Mouse (Mus musculus): ENCODE measurements around the gene Clk3. TPM values are rescaled to one million over a fixed set of nuclear protein-coding genes. Genes with fewer than 3 reads are reported as not detected.

The Clk3 gene
- polyA plus RNA-seq, 1 experiment from 2014 or later: 79.7 TPM

DNA sequence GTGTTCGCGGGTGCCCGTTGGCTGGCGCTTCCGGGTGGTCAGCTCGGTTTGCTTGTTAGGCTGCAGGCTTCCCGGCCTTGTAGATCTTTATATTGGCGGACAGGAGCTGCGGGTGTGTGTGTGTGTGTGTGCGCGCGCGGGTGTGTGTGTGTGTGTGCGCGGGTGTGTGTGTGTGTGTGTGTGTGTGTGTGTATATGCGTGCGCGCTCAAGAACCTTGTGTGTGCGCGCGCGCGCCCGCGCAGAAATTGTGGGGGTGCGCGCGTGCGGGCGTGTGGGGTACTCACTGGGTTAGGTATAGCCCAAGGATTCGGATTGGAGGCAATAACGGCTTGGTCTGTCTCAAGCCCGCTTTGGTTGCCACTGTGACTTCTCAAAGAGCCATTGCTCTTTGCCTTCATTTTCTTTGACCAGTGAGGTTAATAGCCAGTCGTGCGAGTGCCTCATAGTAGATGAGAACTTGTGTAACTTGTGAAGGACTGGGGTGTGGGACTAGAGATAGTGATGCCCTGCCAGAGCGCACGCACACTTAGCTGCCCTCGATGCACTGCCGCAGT is 56.9 kb downstream of the Clk3 start:
- Histone ChIP-seq H3K27me3 (ENCODE audit: insufficient read depth, poor library complexity, severe bottlenecking) (no peaks in the 10 kb centered on the region), H3K9me3 (no peaks in the 10 kb centered on the region), H3K27ac (peak overlapping the region; percentile 98), H3K4me3 (peak overlapping the region; percentile 99), H3K36me3 (peaks cover 15% of the 10 kb centered on the region), H3K4me1 (peaks cover 11% of the 10 kb centered on the region; the same call in 1 of the 2 replicates)
- 2% methylated on average over 39 of the region's 39 CpGs for WGBS
- DNase-seq (ENCODE audit: low spot score): no peak

- Histone ChIP-seq H3K4me1 (peaks cover 11% of the 10 kb centered on the region; the same call in 1 of the 2 replicates), H3K9me3 (no peaks in the 10 kb centered on the region), H3K27me3 (ENCODE audit: insufficient read depth, poor library complexity, severe bottlenecking) (no peaks in the 10 kb centered on the region), H3K27ac (peak within 1 kb of the TSS; percentile 98), H3K4me3 (peak within 1 kb of the TSS; percentile 99), H3K36me3 (peaks cover 10% of the 10 kb centered on the region)
- DNase-seq (ENCODE audit: low spot score): peak; percentile 95
- under 1% methylated on average over 23 of the region's 23 CpGs for WGBS
Observed at GRCm38 (mm10) chr9:57708068-57708719, 57.5 kb downstream of the Clk3 start, which contains the start of gene Edc3. Gene Edc3, plus strand, starts transcription at chr9:57708540.

GRCm38 (mm10) chr9:57706496-57706895 is 59.2 kb downstream of the Clk3 start:
- Histone ChIP-seq H3K27me3 (ENCODE audit: insufficient read depth, poor library complexity, severe bottlenecking) (no peaks in the 10 kb centered on the region), H3K27ac (no peak overlapping the region), H3K4me3 (no peak overlapping the region), H3K4me1 (peaks cover 11% of the 10 kb centered on the region; the same call in 1 of the 2 replicates), H3K36me3 (no peaks in the 10 kb centered on the region), H3K9me3 (no peaks in the 10 kb centered on the region)
- DNase-seq (ENCODE audit: low spot score): no peak
- 87% methylated on average over 3 of the region's 3 CpGs for WGBS

Other genes with a start within 250 kb of the Clk3 start
- gene Cox5a, start 244.6 kb downstream of the Clk3 start, polyA plus RNA-seq (2016; fragmentation: Nextera tagmentation; extraction: Ambion mirVana): 911 and 1,292 TPM in 2 replicates
- 14.2 and 14.9 TPM in 2 replicates for gene Fam219b, start 228.3 kb downstream of the Clk3 start, polyA plus RNA-seq (2016; fragmentation: Nextera tagmentation; extraction: Ambion mirVana)
- gene Mpi, start 213.1 kb downstream of the Clk3 start, polyA plus RNA-seq (2016; fragmentation: Nextera tagmentation; extraction: Ambion mirVana): 80.6 and 102 TPM in 2 replicates
- gene Scamp2, start 204.9 kb downstream of the Clk3 start, polyA plus RNA-seq (2016; fragmentation: Nextera tagmentation; extraction: Ambion mirVana): 53.5 and 53.9 TPM in 2 replicates
- 17.4 and 21.8 TPM in 2 replicates for gene Ulk3, start 176.4 kb downstream of the Clk3 start, polyA plus RNA-seq (2016; fragmentation: Nextera tagmentation; extraction: Ambion mirVana)
- gene Cplx3, start 159.6 kb downstream of the Clk3 start, polyA plus RNA-seq (2016; fragmentation: Nextera tagmentation; extraction: Ambion mirVana): 0.15 TPM in 1 of 2 replicates, not detected in the other
- gene Lman1l, start 145.1 kb downstream of the Clk3 start, polyA plus RNA-seq (2016; fragmentation: Nextera tagmentation; extraction: Ambion mirVana): not detected in 2 replicates
- 17.2 and 26.0 TPM in 2 replicates for gene Csk, start 112.2 kb downstream of the Clk3 start, polyA plus RNA-seq (2016; fragmentation: Nextera tagmentation; extraction: Ambion mirVana)
- not detected in 2 replicates for gene Cyp1a2, start 82.2 kb downstream of the Clk3 start, polyA plus RNA-seq (2016; fragmentation: Nextera tagmentation; extraction: Ambion mirVana)
- 0.05 TPM in 1 of 2 replicates, not detected in the other for gene Cyp1a1, start 77.9 kb downstream of the Clk3 start, polyA plus RNA-seq (2016; fragmentation: Nextera tagmentation; extraction: Ambion mirVana)
- gene Edc3, start 57.3 kb downstream of the Clk3 start, polyA plus RNA-seq (2016; fragmentation: Nextera tagmentation; extraction: Ambion mirVana): 24.7 and 28.5 TPM in 2 replicates
- 59.7 and 60.2 TPM in 2 replicates for gene Arid3b, start 70.9 kb upstream of the Clk3 start, polyA plus RNA-seq (2016; fragmentation: Nextera tagmentation; extraction: Ambion mirVana)
- gene Ubl7, start 145.1 kb upstream of the Clk3 start, polyA plus RNA-seq (2016; fragmentation: Nextera tagmentation; extraction: Ambion mirVana): 110 TPM in 2 replicates
- 0.16 TPM in 1 of 2 replicates, not detected in the other for gene Sema7a, start 174.3 kb upstream of the Clk3 start, polyA plus RNA-seq (2016; fragmentation: Nextera tagmentation; extraction: Ambion mirVana)
- gene Cyp11a1, start 240.6 kb upstream of the Clk3 start, polyA plus RNA-seq (2016; fragmentation: Nextera tagmentation; extraction: Ambion mirVana): 0.10 TPM in 1 of 2 replicates, not detected in the other